Mouse (Mus musculus) megakaryocyte, embryonic 14.5 days (primary cell): ENCODE measurements at regions not wholly inside any gene's neighbourhood (a gene's known extent, or its start where the extent isn't known, plus 50 kb on each side); places are given as distances from the start of the nearest gene placed in this dataset.

Experiments
- H3K27me3 ChIP-seq: replicated peaks from 2 replicates; pipeline ENCODE3; 2012; ENCODE audit warnings: inconsistent platforms
- H3K36me3 ChIP-seq: replicated peaks from 2 replicates; pipeline ENCODE3; 2012; ENCODE audit warnings: low read length, inconsistent platforms, mixed read lengths
- H3K4me1 ChIP-seq: 2 replicates; pipeline ENCODE4 v1.6.1; 2012; ENCODE audit warnings: inconsistent platforms
- H3K4me3 ChIP-seq: replicated peaks from 2 replicates; pipeline ENCODE3; 2012; ENCODE audit warnings: moderate library complexity, mild to moderate bottlenecking, inconsistent platforms
- H3K9me3 ChIP-seq: 2 replicates; pipeline ENCODE4 v1.6.1; 2012; ENCODE audit warnings: inconsistent platforms
- FLI1 ChIP-seq: IDR thresholded peaks from 2 replicates; pipeline ENCODE4 v1.6.1; 2012; ENCODE audit warnings: low read length, inconsistent platforms, mixed read lengths
- GATA1 ChIP-seq: IDR thresholded peaks from 3 replicates; pipeline ENCODE4 v1.6.1; 2012; ENCODE audit warnings: mixed read lengths, low read length, inconsistent platforms, borderline replicate concordance

DNA sequence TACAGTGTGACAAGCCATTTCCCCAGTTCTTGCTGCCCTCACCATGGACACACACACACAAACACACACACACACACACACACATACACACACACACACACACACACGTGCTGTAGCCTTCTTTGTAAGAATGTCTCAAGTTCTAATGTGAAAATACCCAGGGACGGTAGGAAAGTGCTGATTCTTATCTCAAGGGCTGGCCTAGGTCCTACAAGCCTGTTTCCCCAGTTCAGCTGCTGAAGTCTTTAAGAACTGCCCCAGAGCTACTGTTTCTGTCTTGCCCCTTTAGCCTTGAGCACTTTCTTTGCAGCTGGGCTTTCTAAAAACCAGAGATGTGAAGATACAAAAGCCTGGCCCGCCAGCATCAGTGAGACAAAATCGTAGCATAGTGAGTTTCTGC lies 117.5 kb upstream of the Kbtbd8 start:
- Histone ChIP-seq H3K27me3 (peaks cover 7% of the 10 kb centered on the region), H3K36me3 (no peaks in the 10 kb centered on the region), H3K4me3 (no peak overlapping the region), H3K9me3 (0 out of 2 replicates have a peak, but pooled peaks cover 3% of the 10 kb centered on the region), H3K4me1 (0 out of 2 replicates have a peak, but pooled peaks cover under 1% of the 10 kb centered on the region)
- no peak for TF ChIP-seq GATA1
- no peak for TF ChIP-seq FLI1

DNA sequence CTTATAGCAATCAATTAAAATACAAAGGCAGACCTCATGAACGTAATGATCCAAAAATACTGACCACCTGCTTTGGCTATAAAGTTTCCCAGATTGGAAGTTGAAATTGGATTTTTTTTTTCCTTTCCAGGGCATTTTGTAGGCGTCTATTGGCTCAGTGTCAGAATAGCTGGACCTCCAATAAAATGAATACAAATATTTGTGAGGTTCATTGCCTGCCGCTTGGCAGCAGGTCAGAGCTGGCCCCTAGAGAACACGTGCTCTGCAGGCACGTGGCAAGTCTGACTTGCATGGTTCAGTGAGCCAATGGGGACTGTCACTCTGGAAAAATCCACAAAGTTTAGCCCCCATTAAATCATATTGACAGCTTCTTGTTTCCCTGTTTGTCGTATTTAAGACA lies 118.0 kb upstream of the Kbtbd8 start:
- H3K9me3 ChIP-seq, result 0 out of 2 replicates have a peak, but pooled peaks cover 3% of the 10 kb centered on the region
- peaks cover 7% of the 10 kb centered on the region for H3K27me3 ChIP-seq
- H3K4me1 ChIP-seq, result no peaks in the 10 kb centered on the region
- TF ChIP-seq FLI1, result no peak
- no peak for TF ChIP-seq GATA1
- no peak overlapping the region for H3K4me3 ChIP-seq
- no peaks in the 10 kb centered on the region for H3K36me3 ChIP-seq

DNA sequence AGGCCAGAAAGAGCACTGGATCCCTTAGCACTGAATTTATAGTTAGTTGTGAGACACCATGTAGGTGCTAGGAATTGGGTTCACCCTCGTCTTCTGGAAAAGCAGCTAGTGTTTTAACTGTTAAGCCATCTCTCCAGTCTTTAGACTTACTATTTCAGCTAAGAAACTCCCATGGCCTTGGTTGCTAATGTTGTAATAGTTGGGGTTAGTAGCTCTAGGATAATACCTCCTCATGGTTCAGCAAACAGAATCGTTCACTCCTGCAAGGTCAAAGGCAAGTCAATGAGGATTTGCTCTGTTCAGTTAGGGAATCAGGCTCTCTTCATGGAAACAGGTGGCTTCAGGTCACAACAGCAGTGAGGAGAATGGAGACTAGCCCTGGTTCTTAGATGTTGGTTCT lies 118.7 kb upstream of the Kbtbd8 start:
- no peaks in the 10 kb centered on the region for H3K36me3 ChIP-seq
- no peaks in the 10 kb centered on the region for H3K4me1 ChIP-seq
- peaks cover 7% of the 10 kb centered on the region for H3K27me3 ChIP-seq
- no peak for TF ChIP-seq GATA1
- no peak for TF ChIP-seq FLI1
- no peak overlapping the region for H3K4me3 ChIP-seq
- H3K9me3 ChIP-seq, result 0 out of 2 replicates have a peak, but pooled peaks cover 3% of the 10 kb centered on the region

DNA sequence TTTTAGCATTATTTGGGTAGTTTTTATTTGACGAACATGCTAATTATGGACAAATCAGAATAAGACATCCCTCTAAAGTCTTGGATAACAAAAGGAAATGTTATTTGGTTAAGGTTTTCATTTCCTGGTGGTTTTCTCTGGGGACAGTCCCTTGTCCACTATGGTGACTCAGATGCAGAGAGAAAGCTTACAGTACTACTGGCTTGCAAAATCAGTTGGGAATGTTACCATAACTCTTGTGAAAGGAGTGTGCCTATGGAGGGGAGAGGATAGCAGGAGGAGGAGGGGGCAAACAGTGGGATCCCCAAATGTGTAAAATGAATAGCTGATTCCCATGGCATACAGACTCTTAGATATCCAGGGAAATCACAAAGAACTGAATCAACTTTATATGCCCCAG lies 122.7 kb upstream of the Kbtbd8 start:
- Histone ChIP-seq H3K4me1 (no peaks in the 10 kb centered on the region), H3K4me3 (no peak overlapping the region), H3K36me3 (no peaks in the 10 kb centered on the region), H3K9me3 (no peaks in the 10 kb centered on the region), H3K27me3 (peaks cover 5% of the 10 kb centered on the region)
- TF ChIP-seq GATA1 (no peak), FLI1 (no peak)

DNA sequence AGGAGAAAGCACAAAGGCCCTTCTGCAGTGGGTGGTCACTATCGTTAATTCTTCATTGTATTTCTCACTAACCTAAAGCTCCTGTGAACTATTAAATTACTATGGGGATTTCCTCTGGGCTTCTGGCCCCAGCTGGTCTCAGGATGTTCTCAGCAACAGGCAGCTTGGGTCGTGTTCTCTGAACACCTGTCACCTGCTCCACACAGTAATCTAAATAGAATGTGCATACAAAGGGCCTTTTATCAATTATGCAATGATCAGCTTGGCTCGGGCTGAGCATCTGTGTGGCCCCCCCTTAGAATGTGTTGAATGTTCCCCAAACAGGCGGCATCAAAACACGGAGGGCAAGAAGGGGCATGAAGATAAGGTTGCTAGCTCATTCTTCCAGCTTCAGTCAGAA lies 129.6 kb upstream of the Kbtbd8 start:
- Histone ChIP-seq H3K9me3 (no peaks in the 10 kb centered on the region), H3K4me3 (no peak overlapping the region), H3K36me3 (no peaks in the 10 kb centered on the region), H3K4me1 (no peaks in the 10 kb centered on the region), H3K27me3 (peaks cover 2% of the 10 kb centered on the region)
- no peak for TF ChIP-seq FLI1
- no peak for TF ChIP-seq GATA1

DNA sequence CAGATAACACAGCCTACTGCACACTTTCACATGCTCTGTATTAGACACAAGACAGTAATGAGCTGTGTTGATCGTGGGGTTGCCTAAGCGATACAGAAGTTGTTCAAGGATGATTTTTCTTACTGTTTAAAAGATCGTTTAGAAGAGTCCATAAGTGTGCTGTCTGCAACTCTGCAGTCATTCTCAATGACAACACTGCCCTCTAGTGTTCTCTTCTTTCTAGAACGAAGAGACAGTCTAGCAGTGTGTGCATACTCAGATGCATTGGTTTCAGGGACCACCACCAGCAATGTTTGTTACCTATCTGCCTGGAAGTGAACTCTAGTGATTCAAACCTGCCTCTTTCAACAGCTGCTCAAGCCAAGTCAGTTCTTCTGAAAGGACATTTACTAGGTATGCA lies 130.7 kb upstream of the Kbtbd8 start:
- Histone ChIP-seq H3K4me1 (no peaks in the 10 kb centered on the region), H3K9me3 (peaks cover 4% of the 10 kb centered on the region), H3K27me3 (peaks cover 2% of the 10 kb centered on the region), H3K36me3 (no peaks in the 10 kb centered on the region), H3K4me3 (no peak overlapping the region)
- TF ChIP-seq FLI1 (no peak), GATA1 (no peak)

DNA sequence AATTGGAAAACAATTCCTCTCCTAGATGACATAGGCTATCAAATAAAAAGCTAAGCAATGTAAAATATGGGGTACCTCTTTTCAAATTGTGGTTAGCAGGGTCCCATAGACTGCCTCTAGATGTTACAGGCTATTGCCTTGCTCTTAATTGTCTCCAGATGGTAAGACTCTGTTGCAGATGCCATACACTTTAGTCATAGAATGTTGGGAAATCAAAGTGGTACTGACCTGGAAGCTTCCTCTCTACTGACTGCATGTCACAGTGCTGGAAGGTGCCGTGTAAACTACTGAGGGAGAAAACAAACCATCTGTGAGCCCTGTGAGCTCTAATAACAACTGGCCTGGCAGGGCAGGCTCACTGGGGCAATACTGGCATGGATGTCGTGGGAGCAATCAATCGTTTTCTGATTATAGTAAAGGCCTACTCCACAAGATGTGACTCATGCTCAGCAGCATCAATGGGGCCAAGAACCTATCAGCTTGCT lies 132.6 kb upstream of the Kbtbd8 start:
- no peak overlapping the region for H3K4me3 ChIP-seq
- H3K36me3 ChIP-seq, result no peaks in the 10 kb centered on the region
- TF ChIP-seq FLI1, result no peak
- no peak for TF ChIP-seq GATA1
- peaks cover 2% of the 10 kb centered on the region for H3K27me3 ChIP-seq
- peaks cover 12% of the 10 kb centered on the region for H3K9me3 ChIP-seq
- H3K4me1 ChIP-seq, result no peaks in the 10 kb centered on the region

DNA sequence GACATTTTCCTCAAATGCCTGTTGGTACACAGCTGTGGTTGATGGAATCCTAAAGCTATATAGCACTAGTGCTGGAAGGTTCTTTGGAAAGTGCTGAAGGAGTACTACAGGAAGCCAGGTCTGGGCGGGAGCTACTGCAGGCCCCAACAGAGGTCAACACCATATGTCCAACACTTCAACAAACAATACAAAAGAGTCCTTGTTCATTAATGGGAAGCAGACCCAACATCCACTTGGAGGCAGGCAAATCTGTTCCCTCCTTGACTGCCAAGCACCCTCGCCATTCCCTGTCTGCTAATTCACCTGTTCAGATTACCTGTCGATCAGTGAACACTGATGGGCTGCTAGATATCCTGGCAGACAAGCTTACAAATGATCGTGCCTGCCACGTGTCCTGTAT lies 148.4 kb upstream of the Kbtbd8 start:
- TF ChIP-seq FLI1 (no peak), GATA1 (no peak)
- no peaks in the 10 kb centered on the region for H3K9me3 ChIP-seq
- no peaks in the 10 kb centered on the region for H3K36me3 ChIP-seq

DNA sequence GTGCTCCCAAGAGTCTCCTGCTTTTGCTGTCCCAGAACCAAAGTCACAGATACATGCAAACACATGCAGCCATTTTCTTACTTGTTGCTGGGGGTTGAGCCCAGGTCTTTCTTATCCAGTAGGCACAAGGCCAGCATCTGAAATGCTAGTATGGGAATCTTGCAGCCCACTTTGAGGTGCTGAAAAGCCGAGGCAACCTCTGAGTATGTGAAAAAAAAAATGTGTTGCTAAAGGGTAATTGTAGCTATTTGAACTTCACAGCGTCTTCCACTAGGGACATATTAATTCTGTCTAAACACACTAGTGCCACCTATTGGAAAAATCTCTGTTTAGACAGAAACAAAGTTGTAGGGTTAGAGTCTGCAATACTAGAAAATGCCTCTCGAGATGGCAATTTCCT lies 150.1 kb upstream of the Kbtbd8 start:
- Histone ChIP-seq H3K9me3 (no peaks in the 10 kb centered on the region), H3K27me3 (peaks cover 10% of the 10 kb centered on the region), H3K36me3 (no peaks in the 10 kb centered on the region), H3K4me1 (no peaks in the 10 kb centered on the region), H3K4me3 (no peak overlapping the region)
- TF ChIP-seq GATA1 (no peak), FLI1 (no peak)

More for the DNA sequence above, 148.4 kb upstream of the Kbtbd8 start:
- Histone ChIP-seq H3K4me1 (no peaks in the 10 kb centered on the region), H3K4me3 (no peak overlapping the region), H3K27me3 (peaks cover 7% of the 10 kb centered on the region)

DNA sequence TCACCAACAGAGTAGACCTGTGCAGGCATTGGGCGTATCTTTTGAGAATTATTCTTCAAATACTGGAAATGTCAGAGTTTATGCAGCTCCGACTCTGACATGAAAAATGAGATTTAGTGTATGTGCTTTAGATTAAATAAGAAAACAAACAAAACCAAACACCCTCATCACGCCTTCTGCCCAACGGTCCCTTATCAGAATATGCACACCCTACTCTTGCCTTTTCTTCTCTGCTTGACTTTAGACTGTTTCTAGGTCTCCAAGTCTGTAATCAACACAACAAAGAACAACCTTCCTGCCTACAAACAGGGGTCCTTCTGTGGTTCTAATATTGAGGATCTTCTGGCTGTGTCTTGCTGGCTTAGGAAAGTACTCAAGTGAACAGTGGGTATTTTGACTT lies 153.8 kb upstream of the Kbtbd8 start:
- no peaks in the 10 kb centered on the region for H3K36me3 ChIP-seq
- no peak overlapping the region for H3K4me3 ChIP-seq
- TF ChIP-seq GATA1 (no peak), FLI1 (no peak)
- H3K4me1 ChIP-seq, result no peaks in the 10 kb centered on the region
- no peaks in the 10 kb centered on the region for H3K9me3 ChIP-seq
- H3K27me3 ChIP-seq, result peaks cover 10% of the 10 kb centered on the region
